Mouse (Mus musculus): Measurements from ENCODE around the gene Kansl1.

The Kansl1 gene

GRCm38 (mm10) chr11:104310226-104310887 is 158.3 kb downstream of the Kansl1 start:
- no peak for DNase-seq (ENCODE audit: low read depth in 1 of 2, low spot score in 2 of 2)

- DNase-seq (ENCODE audit: low read depth in 1 of 2, low spot score in 2 of 2): no peak
Observed at GRCm38 (mm10) chr11:104309377-104310225, 159.1 kb downstream of the Kansl1 start.

- DNase-seq (ENCODE audit: low read depth in 1 of 2, low spot score in 2 of 2): no peak
Observed at GRCm38 (mm10) chr11:104307136-104307535, 161.5 kb downstream of the Kansl1 start.

GRCm38 (mm10) chr11:104306483-104306882 is 162.2 kb downstream of the Kansl1 start:
- no peak for DNase-seq (ENCODE audit: low read depth in 1 of 2, low spot score in 2 of 2)

GRCm38 (mm10) chr11:104305711-104306110 is 162.9 kb downstream of the Kansl1 start:
- DNase-seq (ENCODE audit: low read depth in 1 of 2, low spot score in 2 of 2): no peak

GRCm38 (mm10) chr11:104303088-104303960 is 165.3 kb downstream of the Kansl1 start:
- no peak for DNase-seq (ENCODE audit: low read depth in 1 of 2, low spot score in 2 of 2)

- no peak for DNase-seq (ENCODE audit: low read depth in 1 of 2, low spot score in 2 of 2)
Observed at GRCm38 (mm10) chr11:104302628-104303027, 166.0 kb downstream of the Kansl1 start.

GRCm38 (mm10) chr11:104297671-104298070 is 171.0 kb downstream of the Kansl1 start:
- no peak for DNase-seq (ENCODE audit: low read depth in 1 of 2, low spot score in 2 of 2)

GRCm38 (mm10) chr11:104295656-104296055 is 173.0 kb downstream of the Kansl1 start:
- DNase-seq (ENCODE audit: low read depth in 1 of 2, low spot score in 2 of 2): no peak

- no peak for DNase-seq (ENCODE audit: low read depth in 1 of 2, low spot score in 2 of 2)
Observed at GRCm38 (mm10) chr11:104295145-104295544, 173.5 kb downstream of the Kansl1 start.

- DNase-seq (ENCODE audit: low read depth in 1 of 2, low spot score in 2 of 2): no peak
Observed at GRCm38 (mm10) chr11:104293241-104293640, 175.4 kb downstream of the Kansl1 start.

GRCm38 (mm10) chr11:104292443-104293220 is 176.0 kb downstream of the Kansl1 start:
- no peak for DNase-seq (ENCODE audit: low read depth in 1 of 2, low spot score in 2 of 2)

GRCm38 (mm10) chr11:104289199-104290031 is 179.2 kb downstream of the Kansl1 start:
- peak in 1 of 2 experiments; percentile 14 for DNase-seq (ENCODE audit: low read depth in 1 of 2, low spot score in 2 of 2)

GRCm38 (mm10) chr11:104288835-104289198 is 179.8 kb downstream of the Kansl1 start:
- DNase-seq (ENCODE audit: low read depth in 1 of 2, low spot score in 2 of 2): no peak

- DNase-seq (ENCODE audit: low read depth in 1 of 2, low spot score in 2 of 2): no peak
Observed at GRCm38 (mm10) chr11:104287113-104287512, 181.5 kb downstream of the Kansl1 start.

Measured in monocyte, adult 2 months (primary cell).